Mouse (Mus musculus): ENCODE results near the gene Rsph9.

Rsph9 gene

GRCm38 (mm10) chr17:46098525-46098924 is 45.5 kb downstream of the Rsph9 start:
- peak in 1 of 2 experiments; percentile 59 for DNase-seq

DNA sequence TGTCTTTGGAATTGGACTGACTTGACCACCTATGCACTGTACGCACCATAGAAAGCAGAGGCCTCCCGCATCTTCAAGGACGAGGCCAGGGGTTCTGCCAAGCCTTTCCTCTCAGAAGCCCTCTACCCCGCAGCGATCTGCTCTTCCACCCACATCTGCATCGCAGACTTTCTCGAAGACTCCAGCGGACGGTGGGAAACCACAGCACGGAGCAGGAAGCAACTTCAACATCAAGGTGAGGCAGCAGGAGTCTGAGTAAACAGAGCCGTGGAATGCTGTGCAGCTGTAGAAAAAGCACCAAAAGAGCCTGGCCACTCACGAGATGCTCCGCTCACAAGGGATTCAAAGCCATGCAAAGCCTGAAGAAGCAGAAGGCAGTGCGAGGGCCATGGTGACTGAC is 52.1 kb downstream of the Rsph9 start:
- no peak for DNase-seq

DNA sequence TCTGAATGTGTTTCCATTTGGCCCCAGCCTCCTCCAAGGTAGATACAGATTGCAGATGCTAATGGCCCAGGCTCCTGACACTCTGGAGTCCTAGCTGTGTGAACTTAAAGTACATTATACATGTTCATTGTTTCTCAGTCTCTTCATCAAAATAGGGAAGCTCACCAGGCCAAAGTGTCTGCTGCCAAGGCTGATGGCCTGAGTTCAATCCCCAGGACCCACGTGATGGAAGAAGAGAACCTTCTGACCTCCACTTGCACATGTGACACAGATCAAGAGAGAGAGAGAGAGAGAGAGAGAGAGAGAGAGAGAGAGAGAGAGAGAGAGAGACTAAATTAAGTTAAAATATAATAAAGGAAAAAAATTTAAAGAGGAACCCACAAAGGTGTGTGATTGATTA is 52.7 kb downstream of the Rsph9 start:
- no peak for DNase-seq

DNA sequence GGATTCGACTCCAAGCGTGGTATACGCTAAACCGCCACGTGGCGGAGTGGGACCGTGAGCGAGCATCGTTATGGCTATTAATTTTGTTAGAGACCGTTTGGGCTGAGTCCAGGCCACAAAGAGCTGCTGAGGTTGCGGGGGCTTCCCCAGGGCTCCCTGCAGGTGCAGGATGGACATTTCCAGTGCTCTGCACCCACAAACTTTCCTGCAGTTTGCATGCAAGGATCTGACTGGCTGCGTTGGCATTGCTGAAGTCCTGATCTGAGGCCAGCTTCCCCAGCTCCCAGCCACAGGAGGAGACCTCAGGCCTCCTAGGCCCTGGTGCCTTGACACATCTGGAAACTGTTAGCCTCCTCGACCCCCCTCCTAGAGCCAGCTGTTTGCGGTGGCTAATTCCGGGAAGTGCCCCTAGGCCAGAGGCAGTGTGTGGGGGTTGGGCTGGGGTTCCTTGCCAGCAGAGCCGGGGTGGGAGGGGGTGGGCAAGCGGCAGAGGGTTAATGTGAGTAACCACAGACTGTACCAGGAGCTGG is 57.6 kb downstream of the Rsph9 start:
- no peak for DNase-seq

DNA sequence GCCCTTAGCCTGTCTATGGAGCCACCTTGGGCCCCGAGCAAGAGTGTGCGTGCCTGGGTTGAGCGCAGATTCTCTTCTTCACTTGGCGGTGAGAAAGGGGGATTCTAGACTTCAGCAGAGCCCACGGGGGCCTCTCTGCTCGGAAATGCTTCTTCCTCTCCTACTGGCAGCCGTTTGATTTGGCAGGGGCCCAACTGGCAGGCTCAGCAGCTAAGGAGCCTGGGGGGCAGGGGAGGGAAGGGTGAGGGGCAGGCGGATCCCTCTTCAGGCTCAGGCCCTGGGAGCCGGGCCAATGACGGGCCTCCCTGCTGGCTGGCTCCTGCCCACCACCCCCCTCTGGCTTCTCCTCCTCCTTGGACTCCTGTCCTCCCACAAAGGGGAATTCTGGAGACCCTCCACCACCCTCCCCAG is 59.9 kb downstream of the Rsph9 start:
- DNase-seq, result peak; percentile 88 to 92

DNA sequence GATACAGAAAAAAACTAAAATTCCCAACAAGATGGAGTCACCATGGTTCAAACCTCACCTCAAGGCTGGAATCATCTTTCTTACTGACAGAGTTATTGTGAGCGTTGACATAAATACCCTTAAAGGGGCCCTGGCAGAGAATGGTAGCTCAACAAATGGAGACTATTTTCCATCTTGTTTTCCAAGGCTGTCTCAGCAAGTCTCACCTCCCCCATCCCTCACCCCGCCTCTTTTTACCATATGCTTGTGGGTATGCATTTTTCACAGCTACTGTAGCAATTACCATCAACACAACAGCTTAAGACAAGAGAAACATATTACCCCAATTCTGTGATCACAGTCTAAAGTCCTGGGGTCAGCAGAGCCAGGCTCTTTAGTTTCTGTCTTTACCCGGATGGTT is 60.6 kb downstream of the Rsph9 start:
- DNase-seq, result no peak

DNA sequence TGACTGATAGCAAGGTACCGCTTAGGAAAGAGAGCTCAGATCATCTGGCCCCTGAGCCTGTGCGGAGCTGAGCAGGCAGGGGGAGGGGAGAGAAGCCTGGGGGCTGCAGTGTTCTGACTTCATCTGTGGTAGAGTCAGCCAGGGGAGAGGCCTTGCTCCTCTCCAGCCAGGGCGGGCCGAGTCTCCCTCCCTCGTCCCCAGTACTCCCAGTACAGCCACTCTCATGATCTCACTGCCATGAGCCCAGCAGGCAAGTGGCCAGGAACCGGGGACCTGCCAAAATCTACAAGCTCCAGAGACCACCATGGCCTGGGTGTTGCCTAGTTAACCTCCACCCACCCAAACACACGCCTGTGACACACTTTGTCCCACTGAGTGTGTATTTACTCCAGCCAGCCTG is 62.4 kb downstream of the Rsph9 start:
- DNase-seq, result peak; percentile 60 to 72

DNA sequence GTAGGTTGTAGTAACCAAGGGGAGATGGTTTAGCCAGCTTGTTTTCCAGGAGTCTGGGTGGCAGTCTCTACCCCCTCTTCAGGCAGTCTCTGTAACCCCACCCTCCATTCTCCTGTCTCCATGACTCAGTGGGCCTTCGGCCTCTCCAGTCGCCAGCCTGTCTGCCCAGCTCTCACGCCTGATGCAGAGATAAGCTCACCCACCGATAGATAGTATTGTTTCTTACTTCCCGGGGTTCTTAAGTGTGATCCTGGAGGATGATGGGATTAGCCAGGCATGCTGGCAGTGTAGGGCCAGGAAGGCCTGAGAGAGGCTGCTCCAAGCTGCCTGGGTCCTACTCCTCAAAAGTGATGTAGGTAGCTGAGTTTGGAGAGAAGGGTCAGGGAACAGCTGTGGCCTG is 63.0 kb downstream of the Rsph9 start:
- peak; percentile 49 to 61 for DNase-seq

GRCm38 (mm10) chr17:46080388-46080787 is 63.6 kb downstream of the Rsph9 start:
- no peak for DNase-seq

GRCm38 (mm10) chr17:46079037-46079436 is 65.0 kb downstream of the Rsph9 start:
- no peak for DNase-seq

- no peak for DNase-seq
Measured at GRCm38 (mm10) chr17:46077921-46078534, 66.0 kb downstream of the Rsph9 start.

- DNase-seq, result no peak
Measured at GRCm38 (mm10) chr17:46076260-46076551, 67.8 kb downstream of the Rsph9 start.

DNA sequence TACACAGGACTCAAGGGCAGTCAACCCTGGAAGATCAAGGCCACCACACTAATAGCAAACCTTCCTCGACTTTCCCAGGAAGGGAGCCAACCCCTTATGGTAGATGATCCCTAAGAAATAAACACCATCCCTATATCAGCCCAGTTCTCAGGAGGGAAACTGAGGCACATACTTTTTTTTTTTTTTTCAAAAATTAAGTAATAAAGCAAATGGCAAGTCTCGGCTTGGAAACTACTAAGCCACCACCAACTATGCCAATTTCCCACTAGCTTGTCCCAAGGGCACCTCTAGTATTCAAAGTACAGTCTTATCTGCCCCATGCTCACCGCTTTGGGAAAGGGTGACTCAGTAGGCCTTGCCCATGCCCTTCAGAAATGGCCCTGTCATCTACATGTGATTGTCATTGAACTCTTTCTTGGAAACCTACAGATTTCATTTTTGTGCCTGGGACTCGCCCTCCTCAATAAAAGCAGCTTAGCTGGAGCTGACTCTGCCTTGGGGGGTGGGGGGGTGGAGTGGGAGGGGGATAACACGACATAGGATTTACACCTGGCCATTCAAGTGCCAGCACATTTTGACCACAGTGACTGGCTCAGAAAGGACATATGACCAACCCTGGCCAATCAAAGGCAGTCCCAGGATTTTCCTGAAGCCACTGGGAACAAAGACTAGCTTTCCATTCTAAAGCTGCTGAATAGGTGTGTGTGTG is 68.3 kb downstream of the Rsph9 start:
- no peak for DNase-seq

- peak; percentile 73 to 83 for DNase-seq
Measured at GRCm38 (mm10) chr17:46075116-46075485, 68.9 kb downstream of the Rsph9 start.

- no peak for DNase-seq
Measured at GRCm38 (mm10) chr17:46074398-46075115, 69.5 kb downstream of the Rsph9 start.

DNA sequence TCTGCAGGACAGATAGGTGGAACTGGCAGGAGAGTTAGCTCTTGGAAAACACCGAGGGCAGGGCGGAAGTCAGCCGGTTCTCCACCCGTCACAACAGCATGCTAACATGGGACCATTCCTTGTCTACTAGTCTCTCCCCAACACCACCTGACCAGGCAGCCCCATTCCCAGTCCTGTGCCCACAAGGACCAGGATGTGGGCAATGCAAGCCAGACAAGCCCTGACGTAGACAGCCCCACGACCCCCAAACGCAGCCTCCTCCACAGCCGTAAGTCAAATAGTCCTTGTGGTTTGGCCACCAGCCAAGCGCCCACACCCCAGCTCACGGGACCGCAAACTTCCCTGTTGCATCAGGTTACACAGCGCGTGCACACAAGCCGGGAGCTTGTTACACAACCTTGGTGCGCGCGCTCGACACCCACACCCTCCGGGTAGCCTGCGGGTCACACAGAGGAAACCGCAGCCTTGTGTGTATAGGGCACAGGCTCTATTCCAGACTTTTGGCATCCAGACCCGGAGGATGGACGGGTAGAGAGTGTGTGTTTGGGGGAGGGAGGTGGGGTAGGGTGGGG is 70.2 kb downstream of the Rsph9 start:
- peak; percentile 94 to 96 for DNase-seq

Data from lung, adult 18-20 months (tissue).